Comparison of ENCODE assay signal across 14 mouse cellular contexts in genomic region chr17:14244195-14244965, GRCm38 (mm10). TPM values are rescaled to one million over a fixed set of nuclear protein-coding genes. Genes with fewer than 3 reads are reported as not detected.
DNase-seq lines count a peak whose midpoint lies in the region; ATAC-seq and TF ChIP-seq lines count a peak whose summit lies in the region.
"Had no signal": no experiment of that assay in that cellular context is flagged by ENCODE, and none has a peak within 500 bp of the region (broad histone marks: within the 10 kb centered on the region; RNA-seq: fewer than 3 reads in every experiment).

No protein-coding gene starts in this region.

- no peak overlapping the region for H3K4me3 ChIP-seq in hindbrain, postnatal 0 days (ENCODE audit: low read length)
- no peak overlapping the region for H3K4me3 ChIP-seq in hindbrain, embryonic 13.5 days
- no peak overlapping the region for H3K4me3 ChIP-seq in kidney, adult 2 months (ENCODE audit: insufficient read depth, low read depth, low read length)
- no peak overlapping the region for H3K4me3 ChIP-seq in left cerebral cortex, adult 2 months
- H3K4me3 ChIP-seq: neural tube, embryonic 12.5 days had no signal

- no peak overlapping the region for H3K27ac ChIP-seq in hindbrain, postnatal 0 days
- no peak overlapping the region for H3K27ac ChIP-seq in hindbrain, embryonic 13.5 days
- no peak overlapping the region for H3K27ac ChIP-seq in kidney, adult 2 months (ENCODE audit: insufficient read depth, low read depth, low read length)
- no peak overlapping the region for H3K27ac ChIP-seq in left cerebral cortex, adult 2 months
- H3K27ac ChIP-seq: liver, embryonic 14.5 days; neural tube, embryonic 12.5 days had no signal

- H3K9me3 ChIP-seq in hindbrain, postnatal 0 days (ENCODE audit: low read length) = no peaks in the 10 kb centered on the region
- no peaks in the 10 kb centered on the region for H3K9me3 ChIP-seq in hindbrain, embryonic 13.5 days
- H3K9me3 ChIP-seq: neural tube, embryonic 12.5 days had no signal

- no peaks in the 10 kb centered on the region for H3K27me3 ChIP-seq in hindbrain, postnatal 0 days (ENCODE audit: insufficient read depth, low read length)
- H3K27me3 ChIP-seq in hindbrain, embryonic 13.5 days = no peaks in the 10 kb centered on the region
- H3K27me3 ChIP-seq in kidney, adult 2 months (replicated peaks; ENCODE audit: control insufficient read depth, insufficient read depth, low read length) = no peaks in the 10 kb centered on the region
- H3K27me3 ChIP-seq: neural tube, embryonic 12.5 days had no signal

- no peaks in the 10 kb centered on the region for H3K4me1 ChIP-seq in hindbrain, postnatal 0 days (ENCODE audit: insufficient read depth, low read length)
- no peaks in the 10 kb centered on the region for H3K4me1 ChIP-seq in hindbrain, embryonic 13.5 days (replicated peaks)
- no peaks in the 10 kb centered on the region for H3K4me1 ChIP-seq in kidney, adult 2 months (ENCODE audit: control insufficient read depth, insufficient read depth, low read length)
- H3K4me1 ChIP-seq: neural tube, embryonic 12.5 days had no signal

- no peak overlapping the region for H3K4me2 ChIP-seq in hindbrain, postnatal 0 days (ENCODE audit: low read depth, low read length)
- H3K4me2 ChIP-seq in hindbrain, embryonic 13.5 days = no peak overlapping the region
- H3K4me2 ChIP-seq: neural tube, embryonic 12.5 days had no signal

- peak; percentile 77 for ATAC-seq in hindbrain, postnatal 0 days
- no peak for ATAC-seq in hindbrain, embryonic 13.5 days (ENCODE audit: low FRiP score)
- ATAC-seq: forebrain, embryonic 16.5 days had no signal

- no peak overlapping the region for H3K9ac ChIP-seq in hindbrain, postnatal 0 days (replicated peaks; ENCODE audit: low read length)
- H3K9ac ChIP-seq in hindbrain, embryonic 13.5 days = no peak overlapping the region
- H3K9ac ChIP-seq: liver, embryonic 14.5 days; neural tube, embryonic 12.5 days had no signal

- TF ChIP-seq POLR2A in kidney, adult 2 months (IDR thresholded peaks at IDR 0.05; ENCODE audit: low read depth, low read length) = no peak

- TF ChIP-seq CTCF in hindbrain, postnatal 0 days (IDR thresholded peaks at IDR 0.05; ENCODE audit: low read depth) = no peak
- TF ChIP-seq CTCF in kidney, adult 2 months (conservative IDR thresholded peaks at IDR 0.05; ENCODE audit: insufficient read depth, insufficient read length, low read depth, low read length) = no peak
- no peak for TF ChIP-seq CTCF in left cerebral cortex, adult 2 months (IDR thresholded peaks at IDR 0.05)

- peak; percentile 79 for DNase-seq in hindbrain, postnatal 0 days (ENCODE audit: low spot score)
- peak; percentile 32 for DNase-seq in cerebellum, adult 11 months
- peak; percentile 84 for DNase-seq in gastrocnemius, postnatal 25 days
- peak; percentile 60 for DNase-seq in lung, postnatal 25 days (ENCODE audit: low spot score)
- no peak for DNase-seq in kidney, adult 2 months
- no peak for DNase-seq in testis, postnatal 10 days (ENCODE audit: low spot score)
- DNase-seq in left cerebral cortex, adult 2 months (ENCODE audit: extremely low spot score in 1 of 2, low spot score in 2 of 2) = no peak
- DNase-seq: kidney, postnatal 10 days; thymus, postnatal 36 days had no signal

- WGBS in hindbrain, postnatal 0 days = 54% methylated on average over 11 of the region's 11 CpGs
- WGBS in hindbrain, embryonic 13.5 days = 70% methylated on average over 11 of the region's 11 CpGs
- WGBS in kidney, adult 2 months = 54% methylated on average over 11 of the region's 11 CpGs

- intact Hi-C loops in left cerebral cortex, adult 2 months (cut with DNase I) = no loop called here

- no peaks in the 10 kb centered on the region for H3K36me3 ChIP-seq in hindbrain, postnatal 0 days (ENCODE audit: insufficient read depth, low read length)
- no peaks in the 10 kb centered on the region for H3K36me3 ChIP-seq in hindbrain, embryonic 13.5 days
- no peaks in the 10 kb centered on the region for H3K36me3 ChIP-seq in kidney, adult 2 months (ENCODE audit: control insufficient read depth, insufficient read depth, low read length)
- H3K36me3 ChIP-seq: neural tube, embryonic 12.5 days had no signal

RNA-seq across cellular contexts. Expression of gene Smoc2, which starts 34.9 kb away (rescaled TPM):
- 5.9 and 10.4 TPM in 2 replicates for total RNA-seq in hindbrain, postnatal 0 days (2014; rRNA removed)
- 6.3 and 8.6 TPM in 2 replicates for polyA plus RNA-seq in hindbrain, postnatal 0 days (2015; fragmentation: Nextera tagmentation; extraction: Ambion mirVana)
- polyA plus RNA-seq in hindbrain, embryonic 13.5 days (2015; fragmentation: Nextera tagmentation; extraction: Ambion mirVana) = 4.4 and 7.0 TPM in 2 replicates
- total RNA-seq in gastrocnemius, postnatal 25 days (2021) = 10 to 100 TPM; 62.2 to 65.8 TPM
- polyA plus RNA-seq in kidney, adult 2 months (2012; rRNA removed) = 33.4 and 40.2 TPM in 2 replicates
- 10 to 100 TPM; 13.2 to 13.7 TPM for total RNA-seq in left cerebral cortex, adult 2 months (2021)

RNA-seq across cellular contexts. Expression of gene Dact2, which starts 40.3 kb away (rescaled TPM):
- total RNA-seq in hindbrain, postnatal 0 days (2014; rRNA removed) = 18.6 and 25.3 TPM in 2 replicates
- polyA plus RNA-seq in hindbrain, postnatal 0 days (2015; fragmentation: Nextera tagmentation; extraction: Ambion mirVana) = 2.0 and 2.1 TPM in 2 replicates
- polyA plus RNA-seq in hindbrain, embryonic 13.5 days (2015; fragmentation: Nextera tagmentation; extraction: Ambion mirVana) = 0.53 and 1.0 TPM in 2 replicates
- total RNA-seq in gastrocnemius, postnatal 25 days (2021) = 1 to 10 TPM; 2.9 to 3.3 TPM
- polyA plus RNA-seq in kidney, adult 2 months (2012; rRNA removed) = 23.3 and 24.2 TPM in 2 replicates
- 100 to 1,000 TPM in 1 of 2 experiments, 10 to 100 TPM in 1; 58.6 to 100 TPM for total RNA-seq in left cerebral cortex, adult 2 months (2021)
- total RNA-seq: CH12.LX had no signal

Comparison
In these comparisons a context has a peak if more than half of its experiments do, and no peak if none do; other contexts are left out.
1. DNase-seq: peak in hindbrain, postnatal 0 days (single experiment), cerebellum, adult 11 months (single experiment), gastrocnemius, postnatal 25 days (single experiment) and lung, postnatal 25 days (single experiment); none in kidney, adult 2 months (single experiment), testis, postnatal 10 days (single experiment) and left cerebral cortex, adult 2 months (0 of 2).